Mouse (Mus musculus): ENCODE results near the gene F3.
"Not testable (repeated sequence)": the region's sequence is repeated elsewhere in the genome, so short reads cannot be mapped to it uniquely, and the experiment has no call there.

Gene F3

DNA sequence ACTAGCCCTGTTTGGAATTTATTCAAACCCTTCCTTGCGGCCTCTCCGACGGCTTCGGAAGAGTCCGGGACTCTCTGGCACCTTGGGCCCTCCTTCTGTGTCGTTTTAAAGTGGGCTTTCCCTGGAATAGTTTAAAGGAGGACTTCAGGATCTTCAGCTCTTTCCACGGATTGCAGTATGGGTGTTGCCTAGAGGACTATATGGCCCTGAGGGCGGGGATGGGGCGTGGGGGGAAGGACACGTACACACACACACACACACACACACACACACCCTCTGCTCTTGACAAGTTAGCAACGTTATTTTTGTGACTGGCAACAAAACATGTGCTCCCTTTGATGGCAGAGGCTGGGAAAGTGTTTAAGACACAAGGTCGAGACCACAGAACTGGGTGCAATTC is 1.2 kb downstream of the F3 start:
- in situ Hi-C loops (cut with MboI; ENCODE audit: low pct_unique_long_range_greater_than_20kb in 1 of 2, low sequenced_read_pairs in 2 of 2, unreplicated experiment in 1 of 2) = loop anchor here in 1 of 2 experiments (25.0 kb wide), 1 partner anchor 412 kb away; no protein-coding TSS in a partner anchor

DNA sequence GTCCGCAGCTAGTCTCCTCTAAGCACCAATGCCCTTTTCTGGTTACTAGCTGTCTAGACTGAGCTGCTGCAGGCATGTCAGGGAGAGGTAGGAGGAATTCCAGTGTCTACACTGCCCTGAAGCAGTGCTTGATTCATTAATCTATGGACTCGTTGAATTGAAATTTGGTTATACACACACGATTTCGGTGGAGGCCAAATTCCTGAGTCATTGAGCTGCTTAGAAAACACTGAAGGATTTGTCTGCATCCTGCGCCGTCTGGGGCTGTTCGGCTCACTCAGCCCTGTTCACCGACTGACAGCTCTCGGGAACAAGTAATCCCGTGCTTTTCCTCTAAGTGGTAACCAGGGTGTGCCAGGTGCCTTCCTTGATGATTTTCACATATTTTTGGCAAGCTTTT is 2.3 kb downstream of the F3 start:
- in situ Hi-C loops (cut with MboI; ENCODE audit: low pct_unique_long_range_greater_than_20kb in 1 of 2, low sequenced_read_pairs in 2 of 2, unreplicated experiment in 1 of 2) = loop anchor here in 1 of 2 experiments (25.0 kb wide), 1 partner anchor 413 kb away; no protein-coding TSS in a partner anchor

DNA sequence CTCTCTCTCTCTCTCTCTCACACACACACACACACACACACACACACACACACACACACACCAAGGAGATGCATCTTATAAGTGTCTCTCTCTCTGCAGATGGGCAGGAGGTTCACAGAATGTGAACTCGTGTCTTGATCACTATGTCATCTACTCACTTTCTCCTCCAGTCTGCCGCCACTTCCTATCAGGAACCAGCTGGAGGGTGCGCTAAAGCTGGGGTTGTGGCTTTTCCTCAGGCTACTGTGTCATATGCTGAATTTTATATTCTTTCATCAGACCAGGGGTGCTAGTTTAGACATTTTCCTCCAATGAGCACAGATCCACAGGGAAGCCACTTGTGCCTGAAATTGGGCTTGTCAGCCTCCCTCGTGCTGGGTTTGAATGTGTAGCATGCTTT is 6.3 kb downstream of the F3 start:
- in situ Hi-C loops (cut with MboI; ENCODE audit: low pct_unique_long_range_greater_than_20kb in 1 of 2, low sequenced_read_pairs in 2 of 2, unreplicated experiment in 1 of 2) = loop anchor here in 1 of 2 experiments (25.0 kb wide), 1 partner anchor 417 kb away; no protein-coding TSS in a partner anchor

DNA sequence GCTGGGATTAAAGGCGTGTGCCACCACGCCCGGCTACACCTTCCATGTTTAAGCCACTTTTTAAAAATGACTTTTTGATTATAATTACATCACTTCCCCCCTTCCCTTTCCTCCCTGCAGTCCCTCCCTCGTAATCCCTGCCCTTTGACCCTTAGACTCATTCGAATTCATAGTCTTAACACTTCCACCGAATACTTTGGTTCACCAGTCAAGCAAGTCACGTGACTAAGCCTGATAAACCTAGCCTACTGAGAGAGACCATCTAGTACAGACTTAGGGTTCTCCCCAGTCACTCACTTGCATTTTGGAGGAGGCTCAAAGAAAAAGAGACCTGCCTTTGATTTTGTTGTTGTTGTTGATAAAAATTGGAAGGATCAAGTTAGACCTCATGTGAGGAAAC is 12.2 kb downstream of the F3 start:
- in situ Hi-C loops (cut with MboI; ENCODE audit: low pct_unique_long_range_greater_than_20kb in 1 of 2, low sequenced_read_pairs in 2 of 2, unreplicated experiment in 1 of 2) = loop anchor here (5.0 to 25.0 kb wide), 2 partner anchors 183 to 423 kb away; no protein-coding TSS in a partner anchor

DNA sequence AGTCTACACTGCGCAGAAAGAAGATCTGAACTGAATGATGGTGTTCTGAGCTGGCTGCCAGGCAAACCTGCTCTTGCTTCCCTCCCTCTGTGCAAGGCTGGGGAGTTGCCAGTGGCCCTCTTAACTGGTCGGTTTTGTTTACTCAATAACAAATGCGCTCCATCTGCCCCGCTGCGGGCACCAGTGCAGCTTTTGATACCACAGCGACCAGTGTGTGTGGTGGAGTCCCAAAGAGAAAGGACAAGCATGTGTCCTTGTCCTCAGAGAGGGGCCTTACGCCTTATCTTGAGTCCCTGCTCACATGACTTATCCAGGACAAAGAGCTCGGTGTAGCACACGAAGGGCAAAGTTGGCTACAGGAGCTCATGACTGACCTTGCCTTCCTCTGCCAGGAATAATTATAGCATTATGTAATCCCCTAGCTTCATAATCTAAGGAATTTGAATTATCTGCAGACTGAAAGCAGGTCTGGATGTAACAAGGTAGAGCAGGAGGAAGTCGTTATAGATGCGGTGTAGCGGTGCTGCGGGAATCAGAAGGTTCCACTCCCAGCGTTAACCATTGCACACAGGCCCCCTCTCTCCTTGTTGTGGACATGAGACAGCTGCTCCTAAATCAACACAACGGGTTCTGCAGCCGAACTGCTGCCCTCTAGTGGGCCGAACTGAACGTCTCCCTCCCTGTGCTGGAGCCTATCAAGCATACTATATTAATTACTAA is 12.8 kb downstream of the F3 start:
- in situ Hi-C loops (cut with MboI; ENCODE audit: low pct_unique_long_range_greater_than_20kb in 1 of 2, low sequenced_read_pairs in 2 of 2, unreplicated experiment in 1 of 2) = loop anchor here (5.0 to 25.0 kb wide), 2 partner anchors 184 to 424 kb away; no protein-coding TSS in a partner anchor

GRCm38 (mm10) chr3:121737453-121737852 is 14.1 kb downstream of the F3 start:
- in situ Hi-C loops (cut with MboI; ENCODE audit: low pct_unique_long_range_greater_than_20kb in 1 of 2, low sequenced_read_pairs in 2 of 2, unreplicated experiment in 1 of 2) = loop anchor here (5.0 to 25.0 kb wide), 2 partner anchors 185 to 425 kb away; no protein-coding TSS in a partner anchor

- in situ Hi-C loops (cut with MboI; ENCODE audit: low pct_unique_long_range_greater_than_20kb in 1 of 2, low sequenced_read_pairs in 2 of 2, unreplicated experiment in 1 of 2) = loop anchor here (5.0 to 25.0 kb wide), 2 partner anchors 186 to 426 kb away; no protein-coding TSS in a partner anchor
Observed at GRCm38 (mm10) chr3:121737901-121738300, 14.6 kb downstream of the F3 start.

- in situ Hi-C loops (cut with MboI; ENCODE audit: low pct_unique_long_range_greater_than_20kb in 1 of 2, low sequenced_read_pairs in 2 of 2, unreplicated experiment in 1 of 2) = loop anchor here (5.0 to 25.0 kb wide), 2 partner anchors 187 to 427 kb away; no protein-coding TSS in a partner anchor
Observed at GRCm38 (mm10) chr3:121738742-121739342, 15.5 kb downstream of the F3 start.

DNA sequence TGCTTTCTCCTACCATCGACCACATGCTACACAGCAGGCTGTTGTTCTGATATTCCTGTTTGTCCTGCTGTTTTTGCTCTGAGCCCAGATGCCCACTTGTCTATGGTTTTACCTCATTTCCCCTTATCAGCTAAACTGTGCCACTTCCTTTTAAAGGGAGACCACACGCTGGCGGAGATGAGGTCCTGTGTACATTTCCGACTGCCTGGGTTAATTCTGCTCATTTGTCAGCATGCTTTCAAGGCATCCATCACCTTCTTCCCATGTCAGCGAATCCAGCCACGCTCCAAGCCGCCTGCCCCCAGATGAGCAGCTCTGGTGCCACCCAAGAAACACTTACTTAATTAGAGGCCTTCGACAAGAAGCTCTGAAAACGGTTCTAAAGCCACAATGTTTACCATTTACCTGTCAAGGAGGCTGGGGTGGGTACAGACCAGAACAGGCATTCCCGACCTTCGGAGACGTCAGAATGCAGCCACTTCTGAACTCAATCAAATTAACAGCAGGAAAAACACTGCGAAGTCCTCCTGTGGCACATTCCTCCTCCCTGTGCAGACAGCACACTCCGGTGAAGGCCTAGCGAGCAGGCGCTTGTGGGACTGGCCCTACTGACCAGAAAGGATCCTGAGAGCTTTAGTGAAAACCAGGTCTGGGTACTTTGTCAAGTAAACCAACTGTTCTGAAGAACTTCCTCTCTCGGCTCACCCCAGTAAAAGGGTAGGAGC is 16.3 kb downstream of the F3 start:
- in situ Hi-C loops (cut with MboI; ENCODE audit: low pct_unique_long_range_greater_than_20kb in 1 of 2, low sequenced_read_pairs in 2 of 2, unreplicated experiment in 1 of 2) = loop anchor here (5.0 to 25.0 kb wide), 2 partner anchors 187 to 427 kb away; no protein-coding TSS in a partner anchor

GRCm38 (mm10) chr3:121741186-121741848 is 18.0 kb downstream of the F3 start:
- in situ Hi-C loops (cut with MboI; ENCODE audit: low pct_unique_long_range_greater_than_20kb in 1 of 2, low sequenced_read_pairs in 2 of 2, unreplicated experiment in 1 of 2) = loop anchor here in 1 of 2 experiments (25.0 kb wide), 1 partner anchor 429 kb away; no protein-coding TSS in a partner anchor

GRCm38 (mm10) chr3:121754319-121755090 is 31.2 kb downstream of the F3 start:
- in situ Hi-C loops (cut with MboI; ENCODE audit: low pct_unique_long_range_greater_than_20kb in 1 of 2, low sequenced_read_pairs in 2 of 2, unreplicated experiment in 1 of 2) = not testable (repeated sequence)

- in situ Hi-C loops (cut with MboI; ENCODE audit: low pct_unique_long_range_greater_than_20kb in 1 of 2, low sequenced_read_pairs in 2 of 2, unreplicated experiment in 1 of 2) = no loop called here
Observed at GRCm38 (mm10) chr3:121755152-121755551, 31.8 kb downstream of the F3 start.

- in situ Hi-C loops (cut with MboI; ENCODE audit: low pct_unique_long_range_greater_than_20kb in 1 of 2, low sequenced_read_pairs in 2 of 2, unreplicated experiment in 1 of 2) = no loop called here
Observed at GRCm38 (mm10) chr3:121758373-121758772, 35.0 kb downstream of the F3 start.

DNA sequence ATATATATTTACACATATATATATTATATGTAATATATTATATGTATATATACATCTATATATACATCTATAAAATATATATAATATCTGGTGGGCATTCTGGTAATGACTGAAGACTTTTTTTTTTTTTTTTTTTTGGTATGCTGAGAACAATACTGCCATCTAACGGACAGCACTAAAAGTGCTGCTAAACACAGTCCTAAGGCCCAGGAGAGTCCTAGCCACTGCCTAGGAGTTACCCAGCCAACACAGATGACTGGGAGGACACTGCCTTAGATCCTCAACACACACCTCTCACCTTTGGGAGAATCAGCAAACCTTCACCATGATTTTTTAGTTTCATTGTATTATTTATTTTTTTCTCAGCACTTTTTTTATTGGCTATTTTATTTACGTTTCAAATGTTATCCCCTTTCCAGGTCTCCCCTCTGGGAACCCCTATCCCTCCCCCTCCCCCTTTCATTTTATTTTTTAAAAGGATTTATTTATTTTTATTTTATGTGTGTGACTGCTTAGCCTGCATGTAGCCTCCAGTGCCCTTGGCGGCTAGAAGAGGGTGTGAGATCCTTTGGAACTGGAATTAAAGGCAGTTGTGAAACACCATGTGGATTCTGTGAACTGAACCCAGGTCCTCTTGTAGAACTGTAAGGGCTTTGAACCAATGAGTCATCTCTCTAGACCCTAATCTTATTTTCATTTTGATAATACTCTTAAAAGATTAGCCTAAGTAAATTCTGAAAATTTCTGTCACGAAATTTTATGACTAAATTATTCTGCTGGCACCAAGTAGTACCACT is 38.9 kb downstream of the F3 start:
- in situ Hi-C loops (cut with MboI; ENCODE audit: low pct_unique_long_range_greater_than_20kb in 1 of 2, low sequenced_read_pairs in 2 of 2, unreplicated experiment in 1 of 2) = no loop called here

- in situ Hi-C loops (cut with MboI; ENCODE audit: low pct_unique_long_range_greater_than_20kb in 1 of 2, low sequenced_read_pairs in 2 of 2, unreplicated experiment in 1 of 2) = no loop called here
Observed at GRCm38 (mm10) chr3:121766048-121766447, 42.7 kb downstream of the F3 start.

GRCm38 (mm10) chr3:121766818-121767217 is 43.5 kb downstream of the F3 start:
- in situ Hi-C loops (cut with MboI; ENCODE audit: low pct_unique_long_range_greater_than_20kb in 1 of 2, low sequenced_read_pairs in 2 of 2, unreplicated experiment in 1 of 2) = no loop called here

- in situ Hi-C loops (cut with MboI; ENCODE audit: low pct_unique_long_range_greater_than_20kb in 1 of 2, low sequenced_read_pairs in 2 of 2, unreplicated experiment in 1 of 2) = no loop called here
Observed at GRCm38 (mm10) chr3:121768770-121769169, 45.4 kb downstream of the F3 start.

All from mouse embryonic stem cell (cell line).